Mouse (Mus musculus) c-Kit-positive CD71-positive TER-119-positive erythroid progenitor cells, embryonic 14.5 days (primary cell): ENCODE data around the gene Masp2.

Experiments used
- DNase-seq: peaks from one replicate; pipeline ENCODE4 v3.0.0-alpha.2; 2013; ENCODE audit warnings: low spot score

Gene Masp2

GRCm38 (mm10) chr4:148639455-148639854 is 37.1 kb downstream of the Masp2 start:
- DNase-seq = no peak

- no peak for DNase-seq
Measured at GRCm38 (mm10) chr4:148641121-148641520, 38.8 kb downstream of the Masp2 start.

DNA sequence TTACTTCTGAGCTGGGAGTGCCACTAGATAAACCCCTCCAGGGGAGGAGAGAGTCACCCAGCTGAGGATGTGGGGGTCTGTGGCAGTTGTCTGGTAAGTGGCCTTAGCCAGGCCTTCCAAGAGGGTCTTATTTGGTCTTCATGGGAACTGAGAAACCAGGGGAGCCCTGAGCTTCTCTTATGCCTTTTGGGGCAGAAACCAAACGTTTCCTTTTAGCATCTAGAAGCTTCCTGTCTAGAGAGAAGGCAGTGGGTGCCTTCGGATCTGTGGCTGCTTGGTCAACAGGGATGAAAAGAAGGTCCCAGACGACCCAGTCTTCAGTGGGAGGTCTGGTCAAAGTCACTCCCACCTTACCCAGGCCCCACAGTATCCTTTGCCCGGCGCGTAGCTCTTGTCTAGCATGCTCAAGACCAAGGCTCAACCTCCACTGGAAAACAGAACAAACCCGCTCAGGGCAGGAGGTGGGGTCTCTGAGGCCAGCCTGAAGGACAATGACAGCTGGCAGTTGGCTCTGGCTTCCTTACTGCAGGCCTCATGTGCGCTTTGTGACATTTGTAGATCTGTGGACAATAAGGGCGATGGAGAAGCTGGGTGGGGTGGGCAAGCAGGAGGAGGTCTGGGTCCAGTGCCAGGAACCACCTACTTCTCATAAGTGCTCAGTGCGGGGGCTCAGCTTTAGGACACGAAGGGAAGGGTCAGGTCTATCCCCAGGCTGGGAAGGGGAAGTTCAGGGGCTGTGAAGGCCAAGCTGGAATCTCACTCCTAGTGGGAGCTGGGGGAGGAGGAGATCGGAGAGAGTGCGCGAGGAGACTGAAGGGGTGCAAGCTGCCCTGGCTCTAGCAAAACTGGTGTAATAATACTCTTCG is 41.2 kb downstream of the Masp2 start, which contains the start of gene Gm572:
TSS of gene Gm572 (plus strand) at position 27 of the 866 bp plus-strand sequence.
- DNase-seq = no peak

DNA sequence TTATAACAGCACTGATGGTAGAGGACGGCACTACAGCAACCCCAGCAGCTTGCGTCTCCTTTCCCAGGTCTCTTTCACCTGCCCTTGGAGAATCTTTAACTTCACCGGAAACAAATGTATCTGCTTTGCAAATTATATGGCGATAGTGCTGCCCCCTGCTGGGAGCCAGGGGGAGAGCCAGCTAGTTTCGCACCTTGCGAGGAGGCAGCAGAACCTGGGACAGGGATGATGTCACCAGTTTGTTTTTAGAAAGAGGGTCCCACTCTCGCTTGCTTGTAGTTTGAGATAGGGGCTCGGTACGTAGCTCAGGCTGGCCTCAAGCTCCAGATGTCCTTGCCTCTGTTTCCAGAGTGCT is 41.8 kb downstream of the Masp2 start:
- DNase-seq = peak; percentile 62

DNA sequence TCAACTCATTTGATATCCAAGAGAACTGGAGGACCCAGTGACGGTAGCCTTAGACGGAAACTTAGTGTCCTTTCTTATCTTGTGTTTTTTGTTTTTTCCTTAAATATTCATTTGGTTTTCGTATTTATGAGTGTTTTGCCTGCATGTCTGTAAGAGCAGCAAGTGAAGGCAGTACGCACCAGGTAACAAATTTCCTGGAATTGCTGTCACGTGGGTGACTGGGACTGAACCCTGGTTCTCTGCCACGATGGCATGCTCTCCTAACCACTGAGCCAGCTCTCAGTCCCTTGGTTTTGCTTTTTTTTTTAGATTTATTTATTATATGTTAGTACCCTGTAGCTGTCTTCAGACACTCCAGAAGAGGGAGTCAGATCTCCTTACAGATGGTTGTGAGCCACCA is 42.6 kb downstream of the Masp2 start:
- no peak for DNase-seq

DNA sequence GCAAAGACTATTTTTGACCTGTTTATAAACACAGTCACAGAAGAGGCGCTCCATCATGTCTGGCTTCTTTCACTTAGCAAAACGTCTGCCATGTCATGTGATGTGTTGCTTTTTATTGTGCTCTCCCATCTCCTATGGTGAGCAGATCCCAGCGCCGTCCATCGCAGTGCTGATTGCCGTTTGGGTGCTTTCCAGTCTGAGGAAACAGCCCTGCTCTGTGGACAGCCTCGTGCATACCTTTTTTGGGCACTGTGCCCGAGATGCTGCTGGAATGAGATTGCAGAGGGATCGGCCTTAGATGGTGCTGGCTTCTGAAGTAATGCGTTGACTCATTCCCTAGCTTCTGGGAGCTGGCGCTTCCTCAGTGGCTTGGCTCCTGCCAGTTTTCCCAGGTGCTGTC is 44.3 kb downstream of the Masp2 start:
- DNase-seq = no peak

GRCm38 (mm10) chr4:148649309-148649708 is 47.0 kb downstream of the Masp2 start:
- no peak for DNase-seq

- DNase-seq = no peak
Measured at GRCm38 (mm10) chr4:148651045-148651444, 48.7 kb downstream of the Masp2 start.

- peak; percentile 27 for DNase-seq
Measured at GRCm38 (mm10) chr4:148654701-148655398, 52.5 kb downstream of the Masp2 start.

GRCm38 (mm10) chr4:148656691-148657258 is 54.4 kb downstream of the Masp2 start:
- no peak for DNase-seq

DNA sequence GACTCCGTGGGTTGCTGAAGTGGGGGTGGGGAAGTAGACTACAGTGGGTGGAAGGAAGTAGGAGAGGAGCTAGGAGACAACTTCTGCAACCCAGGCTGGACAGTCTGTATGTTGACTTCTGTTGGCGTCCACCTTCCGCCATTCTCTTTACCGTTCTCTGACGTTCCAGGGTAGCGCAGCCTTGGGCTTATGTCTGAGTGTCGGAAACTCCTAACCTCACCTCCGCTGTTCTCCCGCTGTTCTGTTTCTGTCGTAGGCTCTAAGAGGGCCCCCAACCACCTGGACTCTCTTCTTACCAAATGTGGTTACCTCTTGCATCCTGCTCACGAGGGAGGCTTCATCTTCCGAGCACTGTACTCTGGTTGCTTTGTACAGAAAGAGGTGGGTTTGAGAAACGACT is 55.4 kb downstream of the Masp2 start:
- DNase-seq = no peak

DNA sequence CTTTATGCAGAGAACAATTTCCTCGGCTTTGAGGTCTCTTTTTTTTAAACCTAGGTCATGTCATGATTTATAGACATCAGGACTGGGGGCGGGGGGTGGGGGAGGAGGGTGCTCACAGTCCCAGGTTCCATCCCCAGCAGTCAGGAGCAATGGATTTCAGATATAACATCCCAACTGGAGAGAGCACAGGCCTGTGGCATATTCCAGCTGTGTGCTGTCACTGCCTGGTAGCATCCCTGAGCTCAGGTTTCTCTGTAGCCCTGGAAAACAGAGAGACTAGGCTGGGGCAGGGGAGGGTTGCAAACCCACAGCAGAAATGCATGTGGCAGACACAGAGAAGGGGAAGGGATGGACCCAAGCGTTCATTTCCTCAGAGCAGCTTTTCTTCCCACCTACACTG is 57.8 kb downstream of the Masp2 start:
- DNase-seq = no peak

- peak; percentile 59 for DNase-seq
Measured at GRCm38 (mm10) chr4:148662168-148662965, 60.0 kb downstream of the Masp2 start.

DNA sequence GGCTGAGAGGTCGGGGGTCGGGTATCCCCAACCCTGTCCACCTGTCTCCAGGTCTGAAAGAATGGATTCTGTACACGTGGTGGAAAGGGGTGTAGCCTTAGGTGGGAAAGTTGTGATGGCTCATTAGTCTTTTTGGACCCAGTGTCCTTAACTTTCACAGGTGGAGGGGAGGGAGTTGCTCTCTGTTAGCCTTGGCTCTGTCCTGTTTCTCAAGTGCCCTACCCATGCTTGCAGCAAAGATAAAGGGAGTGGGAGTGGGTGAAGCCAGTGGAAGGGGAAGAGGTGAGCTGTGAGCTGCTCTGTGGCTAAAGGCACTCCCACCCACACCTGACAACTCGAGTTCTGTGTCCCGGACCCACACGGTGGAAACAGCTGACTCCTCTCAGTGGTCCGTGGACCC is 61.0 kb downstream of the Masp2 start:
- no peak for DNase-seq

DNA sequence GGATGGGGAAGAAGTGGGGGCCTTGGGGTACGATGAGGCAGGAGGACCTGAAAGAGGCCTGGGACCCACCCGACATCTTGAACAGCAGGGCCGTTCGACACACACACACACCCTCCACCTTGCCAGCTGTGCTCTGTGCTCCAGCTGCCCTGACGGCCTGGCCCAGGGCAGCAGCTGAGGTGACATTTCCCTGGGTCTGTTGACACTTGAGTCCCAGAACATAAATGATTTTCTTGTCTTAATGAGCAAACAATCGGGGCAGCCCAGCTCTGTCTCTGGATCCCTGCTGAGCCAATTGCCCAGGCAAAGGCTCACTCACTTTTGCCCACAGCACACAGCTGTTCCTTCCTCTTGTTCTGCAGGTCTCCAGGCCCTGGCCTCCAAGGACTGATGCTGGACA is 61.7 kb downstream of the Masp2 start:
- no peak for DNase-seq
